ENCODE assay signal across 18 mouse cellular contexts in the genomic region with DNA sequence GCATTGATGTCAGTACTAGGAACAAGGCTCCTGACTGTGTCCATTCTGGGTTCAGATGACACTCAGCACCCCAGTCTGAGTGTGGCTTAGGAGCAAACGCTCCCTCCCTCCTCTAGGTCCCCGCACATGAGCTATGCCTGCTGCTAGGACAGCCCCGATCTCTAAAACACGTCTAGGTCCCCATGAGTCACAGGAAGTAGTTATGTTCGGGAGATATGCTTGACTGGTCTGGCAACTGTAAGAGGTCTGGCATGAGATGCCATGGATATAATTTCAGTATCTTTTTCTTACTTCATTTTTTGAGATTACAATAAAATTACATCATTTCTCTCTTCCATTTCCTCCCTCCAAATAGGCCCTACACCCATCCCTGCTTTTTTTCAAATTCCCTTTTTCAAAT.
"Had no signal": no experiment of that assay in that cellular context is flagged by ENCODE, and none has a peak within 500 bp of the region (broad histone marks: within the 10 kb centered on the region; RNA-seq: fewer than 3 reads in every experiment).

No protein-coding gene starts in this region.

- H3K4me1 ChIP-seq: limb, embryonic 15.5 days; liver, embryonic 12.5 days; midbrain, embryonic 10.5 days; midbrain, embryonic 15.5 days; stomach, embryonic 15.5 days had no signal

- H3K4me3 ChIP-seq: layer of hippocampus, adult 2 months; left cerebral cortex, adult 2 months; limb, embryonic 15.5 days; liver, embryonic 12.5 days; midbrain, embryonic 10.5 days; midbrain, embryonic 15.5 days; stomach, embryonic 15.5 days had no signal

- H3K9ac ChIP-seq: limb, embryonic 15.5 days; liver, embryonic 12.5 days; lung, embryonic 14.5 days; midbrain, embryonic 15.5 days; stomach, embryonic 15.5 days had no signal

- H3K4me2 ChIP-seq: limb, embryonic 15.5 days; liver, embryonic 12.5 days; lung, embryonic 14.5 days; midbrain, embryonic 15.5 days; stomach, embryonic 15.5 days had no signal

- DNase-seq: kidney, adult 11 months; kidney, adult 9 months; kidney, postnatal 4 days; lung, embryonic 14.5 days; lung, postnatal 10 days; lung, postnatal 4 days; right cerebral cortex, adult 18-20 months; right cerebral cortex, postnatal 25 days; thymus, adult 2 months; thymus, postnatal 25 days had no signal

- ATAC-seq: liver, embryonic 12.5 days; midbrain, embryonic 15.5 days had no signal

- H3K9me3 ChIP-seq: limb, embryonic 15.5 days; liver, embryonic 12.5 days; midbrain, embryonic 10.5 days; midbrain, embryonic 15.5 days; stomach, embryonic 15.5 days had no signal

- H3K27ac ChIP-seq: kidney, postnatal 0 days; layer of hippocampus, adult 2 months; left cerebral cortex, adult 2 months; limb, embryonic 15.5 days; liver, embryonic 12.5 days; midbrain, embryonic 10.5 days; midbrain, embryonic 15.5 days; stomach, embryonic 15.5 days had no signal

- H3K27me3 ChIP-seq: limb, embryonic 15.5 days; liver, embryonic 12.5 days; midbrain, embryonic 15.5 days; stomach, embryonic 15.5 days had no signal

- H3K36me3 ChIP-seq: limb, embryonic 15.5 days; liver, embryonic 12.5 days; midbrain, embryonic 10.5 days; midbrain, embryonic 15.5 days; stomach, embryonic 15.5 days had no signal
